Comparison of ENCODE assay signal across 18 mouse cellular contexts in genomic region chr2:160070441-160070840, GRCm38 (mm10).
DNase-seq lines count a peak whose midpoint lies in the region; ATAC-seq and TF ChIP-seq lines count a peak whose summit lies in the region.
"Had no signal": no experiment of that assay in that cellular context is flagged by ENCODE, and none has a peak within 500 bp of the region (broad histone marks: within the 10 kb centered on the region; RNA-seq: fewer than 3 reads in every experiment).

No protein-coding gene starts in this region.

- H3K4me1 ChIP-seq in lung, postnatal 0 days (ENCODE audit: insufficient read depth, low read depth, low read length) = no peaks in the 10 kb centered on the region
- no peaks in the 10 kb centered on the region for H3K4me1 ChIP-seq in lung, adult 2 months (ENCODE audit: control insufficient read depth, insufficient read depth, low read length)

- no peak for TF ChIP-seq EP300 in lung, postnatal 0 days (IDR thresholded peaks at IDR 0.05)

- no peak overlapping the region for H3K27ac ChIP-seq in lung, postnatal 0 days (ENCODE audit: low read length)
- H3K27ac ChIP-seq: forebrain, embryonic 10.5 days; gastrocnemius, adult 2 months had no signal

- H3K4me2 ChIP-seq in lung, postnatal 0 days (replicated peaks; ENCODE audit: low read depth, low read length) = no peak overlapping the region
- H3K4me2 ChIP-seq: lung, embryonic 14.5 days had no signal

- peak; percentile 50 for ATAC-seq in lung, postnatal 0 days
- ATAC-seq: hindbrain, embryonic 16.5 days had no signal

- H3K9me3 ChIP-seq in lung, postnatal 0 days (ENCODE audit: low read length) = no peaks in the 10 kb centered on the region
- H3K9me3 ChIP-seq: forebrain, embryonic 10.5 days had no signal

- TF ChIP-seq POLR2A in lung, adult 2 months (IDR thresholded peaks at IDR 0.05; ENCODE audit: borderline replicate concordance, extremely low read depth, low read depth, low read length) = no peak

- TF ChIP-seq CTCF in lung, postnatal 0 days (IDR thresholded peaks at IDR 0.05) = no peak
- TF ChIP-seq CTCF in lung, adult 2 months (IDR thresholded peaks at IDR 0.05; ENCODE audit: insufficient read depth, low read length) = no peak

- WGBS in lung, postnatal 0 days = 74% methylated on average over 2 of the region's 2 CpGs
- 76% methylated on average over 2 of the region's 2 CpGs for WGBS in lung, adult 2 months

- H3K9ac ChIP-seq in lung, postnatal 0 days (replicated peaks; ENCODE audit: low read depth) = no peak overlapping the region
- H3K9ac ChIP-seq: lung, embryonic 14.5 days had no signal

- no peaks in the 10 kb centered on the region for H3K27me3 ChIP-seq in lung, postnatal 0 days (replicated peaks; ENCODE audit: insufficient read depth, low read length)

- peak; percentile 17 for DNase-seq in adrenal gland, adult 8-10 months
- no peak for DNase-seq in adrenal gland, postnatal 25 days
- DNase-seq in lung, postnatal 0 days (ENCODE audit: low spot score) = peak; percentile 64
- no peak for DNase-seq in lung, adult 2 months
- DNase-seq in lung, postnatal 36 days = peak; percentile 55
- DNase-seq in spleen, adult 12 weeks (ENCODE audit: low spot score) = no peak
- DNase-seq in gastrocnemius, postnatal 25 days = no peak
- DNase-seq in cerebellum, adult 8-10 months = no peak
- DNase-seq: cerebellum, adult 11 months; cerebellum, postnatal 25 days; gastrocnemius, adult 2 months; heart, postnatal 36 days; kidney, adult 11 months; lung, embryonic 14.5 days; thymus, postnatal 25 days had no signal

- H3K4me3 ChIP-seq in lung, postnatal 0 days (ENCODE audit: low read depth, low read length) = no peak overlapping the region
- H3K4me3 ChIP-seq in lung, adult 2 months (replicated peaks; ENCODE audit: extremely low read depth, low read depth, low read length) = no peak overlapping the region
- H3K4me3 ChIP-seq: forebrain, embryonic 10.5 days; gastrocnemius, adult 2 months had no signal

- no peaks in the 10 kb centered on the region for H3K36me3 ChIP-seq in lung, postnatal 0 days (ENCODE audit: insufficient read depth, low read length)
- H3K36me3 ChIP-seq: forebrain, embryonic 10.5 days; G1E had no signal

Comparison
In these comparisons a context has a peak if more than half of its experiments do, and no peak if none do; other contexts are left out.
1. DNase-seq: peak in adrenal gland, adult 8-10 months (single experiment), lung, postnatal 0 days (single experiment) and lung, postnatal 36 days (single experiment); none in adrenal gland, postnatal 25 days (single experiment), lung, adult 2 months (single experiment), spleen, adult 12 weeks (single experiment), gastrocnemius, postnatal 25 days (single experiment) and cerebellum, adult 8-10 months (single experiment).